Mouse (Mus musculus): ENCODE measurements at regions not wholly inside any gene's neighbourhood (a gene's known extent, or its start where the extent isn't known, plus 50 kb on each side); places are given as distances from the start of the nearest gene placed in this dataset.

GRCm38 (mm10) chrX:12346856-12347255 lies 186.7 kb upstream of the Bcor start:
- TF ChIP-seq CTCF (IDR thresholded peaks at IDR 0.05; ENCODE audit: borderline replicate concordance, control insufficient read depth, extremely low read depth, insufficient read depth, low read length, poor library complexity) (no peak), POLR2A (IDR thresholded peaks at IDR 0.05; ENCODE audit: control insufficient read depth, extremely low read depth, insufficient read depth, low read length, poor library complexity) (no peak)

Data from thymus, adult 2 months (tissue).